Mouse (Mus musculus) leukemia stem cell, adult 10-12 weeks (primary cell): ENCODE results near the gene Tars2. TPM values are rescaled to one million over a fixed set of nuclear protein-coding genes. Genes with fewer than 3 reads are reported as not detected.

Source experiments
- polyA plus RNA-seq: library from polyadenylated mRNA; stranded (reverse); fragments of >175 nt; gene quantifications from 2 replicates; pipeline ENCODE4 v1.2.3, GENCODE M21; 2012; ENCODE audit warnings: low replicate concordance

Tars2 gene
- 5.1 and 23.2 TPM in 2 replicates for polyA plus RNA-seq

GRCm38 (mm10) chr3:95760106-95760505 lies at the start of gene Tars2:
Gene Tars2 (minus strand): TSS chr3:95760206.

GRCm38 (mm10) chr3:95739353-95740104 lies 20.5 kb downstream of the Tars2 start, which contains the start of gene Ecm1:
Gene Ecm1 (minus strand): TSS chr3:95739569.

Other genes starting within 250 kb of the Tars2 start
- gene Ctss, start 233.4 kb downstream of the Tars2 start, polyA plus RNA-seq: 2.2 and 2.7 TPM in 2 replicates
- not detected in 2 replicates for gene Hormad1, start 200.5 kb downstream of the Tars2 start, polyA plus RNA-seq
- gene Golph3l, start 171.3 kb downstream of the Tars2 start, polyA plus RNA-seq: 0.42 and 2.9 TPM in 2 replicates
- 18.6 and 25.3 TPM in 2 replicates for gene Ensa, start 135.2 kb downstream of the Tars2 start, polyA plus RNA-seq
- 285 and 586 TPM in 2 replicates for gene Mcl1, start 101.4 kb downstream of the Tars2 start, polyA plus RNA-seq
- 1.8 and 2.4 TPM in 2 replicates for gene Adamtsl4, start 72.3 kb downstream of the Tars2 start, polyA plus RNA-seq
- 13.4 and 20.4 TPM in 2 replicates for gene Ecm1, start 20.6 kb downstream of the Tars2 start, polyA plus RNA-seq
- gene Rprd2, start 58.7 kb upstream of the Tars2 start, polyA plus RNA-seq: 4.0 and 10.0 TPM in 2 replicates
- 4.5 and 12.9 TPM in 2 replicates for gene Prpf3, start 95.7 kb upstream of the Tars2 start, polyA plus RNA-seq
- gene Mrps21, start 111.3 kb upstream of the Tars2 start, polyA plus RNA-seq: 5.5 and 129 TPM in 2 replicates
- 1.7 and 2.3 TPM in 2 replicates for gene Ciart, start 122.0 kb upstream of the Tars2 start, polyA plus RNA-seq
- 0.88 TPM in 1 of 2 replicates, not detected in the other for gene BC028528, start 131.8 kb upstream of the Tars2 start, polyA plus RNA-seq
- gene Aph1a, start 133.8 kb upstream of the Tars2 start, polyA plus RNA-seq: 74.2 and 153 TPM in 2 replicates
- gene Car14, start 144.5 kb upstream of the Tars2 start, polyA plus RNA-seq: not detected in 2 replicates
- 47.1 and 116 TPM in 2 replicates for gene Anp32e, start 169.0 kb upstream of the Tars2 start, polyA plus RNA-seq
- gene Plekho1, start 235.8 kb upstream of the Tars2 start, polyA plus RNA-seq: 85.7 and 240 TPM in 2 replicates